Mouse (Mus musculus) central nervous system, embryonic 18 days (tissue): ENCODE results near the gene Hist1h2bm. TPM values are rescaled to one million over a fixed set of nuclear protein-coding genes. Genes with fewer than 3 reads are reported as not detected.

Experiments
- polyA plus RNA-seq: library from polyadenylated mRNA; depleted of rRNA; stranded (reverse); fragments of >200 nt; gene quantifications from 2 replicates; pipeline ENCODE4 v1.2.3, GENCODE M21; 2012; rRNA removed

Hist1h2bm gene
- 2.3 and 3.4 TPM in 2 replicates for polyA plus RNA-seq

DNA sequence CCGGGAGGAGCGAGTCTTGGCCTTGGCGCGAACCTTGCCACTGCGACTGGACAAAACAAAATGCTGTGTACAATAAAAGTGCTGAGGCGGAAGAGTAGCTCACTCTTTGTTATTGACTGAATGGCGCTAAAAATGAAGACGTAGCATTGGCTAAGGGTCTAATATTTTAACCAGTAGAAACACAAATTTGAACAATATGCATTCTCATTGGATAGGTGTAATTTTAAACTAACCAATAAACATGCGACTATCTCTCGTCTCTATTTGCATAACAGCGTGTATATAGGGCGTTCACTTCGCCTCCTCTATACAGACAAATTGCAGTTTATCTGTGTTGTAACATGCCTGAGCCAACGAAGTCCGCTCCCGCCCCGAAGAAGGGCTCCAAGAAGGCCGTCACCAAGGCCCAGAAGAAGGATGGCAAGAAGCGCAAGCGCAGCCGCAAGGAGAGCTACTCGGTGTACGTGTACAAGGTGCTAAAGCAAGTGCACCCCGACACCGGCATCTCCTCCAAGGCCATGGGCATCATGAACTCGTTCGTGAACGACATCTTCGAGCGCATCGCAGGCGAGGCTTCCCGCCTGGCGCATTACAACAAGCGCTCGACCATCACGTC is at the start of gene Hist1h2bm:
TSS of gene Hist1h2bm (plus strand) at position 288 of the 616 bp plus-strand sequence.

GRCm38 (mm10) chr13:21677305-21677704 is 44.5 kb upstream of the Hist1h2bm start, which contains the start of gene Olfr1360:
Gene Olfr1360, minus strand, starts transcription at chr13:21677405.

GRCm38 (mm10) chr13:21697811-21698210 is 24.0 kb upstream of the Hist1h2bm start, which contains the start of gene Olfr1359:
Gene Olfr1359, plus strand, starts transcription at chr13:21698111.

GRCm38 (mm10) chr13:21715864-21716539 is 5.8 kb upstream of the Hist1h2bm start, which contains the start of the genes Hist1h2bl and Hist1h2ai:
Gene Hist1h2bl, minus strand, starts transcription at chr13:21716143.
Gene Hist1h2ai, plus strand, starts transcription at chr13:21716422.

DNA sequence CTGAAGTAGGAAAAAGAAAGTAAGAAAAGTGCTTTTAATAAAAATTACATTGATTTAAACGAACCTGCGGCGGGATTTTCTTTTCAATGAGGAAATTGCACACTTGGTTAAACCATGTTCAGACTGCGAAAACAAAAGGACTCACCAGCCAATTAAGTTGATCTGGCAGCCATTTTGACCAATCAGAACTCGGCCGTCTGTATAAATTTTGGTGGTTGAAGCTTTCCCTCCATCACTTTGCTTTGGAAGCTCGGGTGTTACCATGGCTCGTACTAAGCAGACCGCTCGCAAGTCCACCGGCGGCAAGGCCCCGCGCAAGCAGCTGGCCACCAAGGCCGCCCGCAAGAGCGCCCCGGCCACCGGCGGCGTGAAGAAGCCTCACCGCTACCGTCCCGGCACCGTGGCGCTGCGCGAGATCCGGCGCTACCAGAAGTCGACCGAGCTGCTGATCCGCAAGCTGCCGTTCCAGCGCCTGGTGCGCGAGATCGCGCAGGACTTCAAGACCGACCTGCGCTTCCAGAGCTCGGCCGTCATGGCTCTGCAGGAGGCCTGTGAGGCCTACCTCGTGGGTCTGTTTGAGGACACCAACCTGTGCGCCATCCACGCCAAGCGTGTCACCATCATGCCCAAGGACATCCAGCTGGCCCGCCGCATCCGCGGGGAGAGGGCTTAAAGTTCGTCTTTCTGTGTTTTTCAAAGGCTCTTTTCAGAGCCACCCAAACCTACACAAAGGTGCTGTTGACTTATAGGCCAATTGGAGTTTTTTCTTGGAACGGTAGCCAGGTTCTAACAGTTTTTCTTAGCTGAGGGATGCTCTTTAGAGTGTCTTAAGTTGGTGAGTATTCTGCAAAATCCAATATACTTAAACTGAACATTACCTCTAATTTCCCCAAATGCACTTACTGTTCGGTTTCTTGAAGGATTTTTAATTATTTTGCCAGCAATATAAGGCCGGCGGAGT is 4.2 kb upstream of the Hist1h2bm start, which contains the start of gene Hist1h3h:
TSS of gene Hist1h3h (plus strand) at position 263 of the 961 bp plus-strand sequence.

GRCm38 (mm10) chr13:21734906-21735767 is 13.3 kb downstream of the Hist1h2bm start, which contains the start of gene Hist1h4j:
Gene Hist1h4j, plus strand, starts transcription at chr13:21735064.

DNA sequence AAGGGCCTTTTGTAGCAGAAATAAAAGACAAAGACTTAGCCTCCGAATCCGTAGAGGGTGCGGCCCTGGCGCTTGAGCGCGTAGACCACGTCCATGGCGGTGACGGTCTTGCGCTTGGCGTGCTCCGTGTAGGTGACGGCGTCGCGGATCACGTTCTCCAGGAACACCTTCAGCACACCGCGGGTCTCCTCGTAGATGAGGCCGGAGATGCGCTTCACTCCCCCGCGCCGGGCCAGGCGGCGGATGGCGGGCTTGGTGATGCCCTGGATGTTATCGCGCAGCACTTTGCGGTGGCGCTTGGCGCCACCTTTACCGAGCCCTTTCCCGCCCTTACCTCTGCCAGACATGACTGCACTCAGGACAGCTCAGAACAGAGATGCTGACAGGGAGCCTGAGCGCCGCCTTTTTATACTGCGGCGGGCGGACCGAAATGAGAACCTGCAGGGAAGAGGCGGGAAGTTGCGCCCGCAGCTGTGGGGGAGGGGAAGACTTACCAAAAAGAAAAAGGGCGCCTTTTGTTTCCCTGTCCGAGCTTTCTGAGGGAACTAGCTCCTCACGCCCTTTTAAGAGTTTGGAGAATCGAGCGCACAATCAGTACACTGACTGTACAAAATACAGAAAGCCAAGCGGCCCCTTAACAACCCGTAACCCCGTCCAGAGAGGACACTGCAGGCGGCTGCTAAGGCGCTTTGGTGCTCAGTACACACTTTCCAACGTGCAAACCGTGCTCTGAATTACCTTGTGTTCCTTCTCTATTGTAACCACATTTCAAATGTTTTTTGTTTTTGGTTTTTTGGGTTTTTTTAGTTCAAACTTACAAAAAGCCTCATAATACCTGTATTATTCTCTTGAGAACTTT is 28.5 kb downstream of the Hist1h2bm start, which contains the start of gene Hist1h4k:
TSS of gene Hist1h4k (minus strand) at position 347 of the 859 bp plus-strand sequence.

GRCm38 (mm10) chr13:21753524-21754285 is 31.9 kb downstream of the Hist1h2bm start, which contains the start of the genes Hist1h2ak and Hist1h2bn:
Gene Hist1h2ak, minus strand, starts transcription at chr13:21753827.
Gene Hist1h2bn, plus strand, starts transcription at chr13:21754123.

Other genes starting within 250 kb of the Hist1h2bm start
- gene Zkscan4, start 243.1 kb upstream of the Hist1h2bm start, polyA plus RNA-seq = 6.5 and 7.1 TPM in 2 replicates
- gene Gm10065, start 242.6 kb upstream of the Hist1h2bm start, polyA plus RNA-seq = not detected in 2 replicates
- gene AK157302, start 226.8 kb upstream of the Hist1h2bm start, polyA plus RNA-seq = 0.43 and 0.57 TPM in 2 replicates
- 3.5 and 11.8 TPM in 2 replicates for gene Gm11273, start 220.6 kb upstream of the Hist1h2bm start, polyA plus RNA-seq
- gene Zkscan8, start 190.9 kb upstream of the Hist1h2bm start, polyA plus RNA-seq = 7.2 and 7.3 TPM in 2 replicates
- not detected in 2 replicates for gene Olfr1366, start 179.2 kb upstream of the Hist1h2bm start, polyA plus RNA-seq
- gene Olfr1535, start 162.2 kb upstream of the Hist1h2bm start, polyA plus RNA-seq = not detected in 2 replicates
- not detected in 2 replicates for gene Olfr1364, start 140.3 kb upstream of the Hist1h2bm start, polyA plus RNA-seq
- gene Olfr1362, start 108.0 kb upstream of the Hist1h2bm start, polyA plus RNA-seq = not detected in 2 replicates
- not detected in 2 replicates for gene Olfr11, start 79.5 kb upstream of the Hist1h2bm start, polyA plus RNA-seq
- not detected in 2 replicates for gene Olfr1361, start 58.7 kb upstream of the Hist1h2bm start, polyA plus RNA-seq
- not detected in 2 replicates for gene Olfr1360, start 44.6 kb upstream of the Hist1h2bm start, polyA plus RNA-seq
- not detected in 2 replicates for gene Olfr1359, start 23.9 kb upstream of the Hist1h2bm start, polyA plus RNA-seq
- gene Hist1h2bl, start 5.9 kb upstream of the Hist1h2bm start, polyA plus RNA-seq = 1.0 and 1.4 TPM in 2 replicates
- 3.4 and 7.2 TPM in 2 replicates for gene Hist1h2ai, start 5.6 kb upstream of the Hist1h2bm start, polyA plus RNA-seq
- 7.7 and 8.9 TPM in 2 replicates for gene Hist1h3h, start 4.4 kb upstream of the Hist1h2bm start, polyA plus RNA-seq
- 4.5 TPM in 2 replicates for gene Hist1h4j, start 13.0 kb downstream of the Hist1h2bm start, polyA plus RNA-seq
- gene Hist1h4k, start 28.5 kb downstream of the Hist1h2bm start, polyA plus RNA-seq = 5.4 and 10.0 TPM in 2 replicates
- 4.8 and 5.9 TPM in 2 replicates for gene Hist1h2ak, start 31.8 kb downstream of the Hist1h2bm start, polyA plus RNA-seq
- 1.6 and 3.0 TPM in 2 replicates for gene Hist1h2bn, start 32.1 kb downstream of the Hist1h2bm start, polyA plus RNA-seq
- 0.70 and 1.2 TPM in 2 replicates for gene Hist1h1b, start 58.6 kb downstream of the Hist1h2bm start, polyA plus RNA-seq
- 6.0 and 8.7 TPM in 2 replicates for gene Hist1h3i, start 61.3 kb downstream of the Hist1h2bm start, polyA plus RNA-seq
- gene Hist1h2an, start 65.2 kb downstream of the Hist1h2bm start, polyA plus RNA-seq = 1.2 and 1.3 TPM in 2 replicates
- gene Hist1h2bp, start 65.4 kb downstream of the Hist1h2bm start, polyA plus RNA-seq = 0.28 and 0.64 TPM in 2 replicates
- gene Hist1h2bq, start 88.2 kb downstream of the Hist1h2bm start, polyA plus RNA-seq = 1.2 and 3.8 TPM in 2 replicates
- gene Hist1h2ao, start 88.4 kb downstream of the Hist1h2bm start, polyA plus RNA-seq = not detected in 2 replicates
- gene Hist1h4m, start 89.7 kb downstream of the Hist1h2bm start, polyA plus RNA-seq = not detected in 2 replicates
- 7.9 and 9.3 TPM in 2 replicates for gene Hist1h4n, start 110.2 kb downstream of the Hist1h2bm start, polyA plus RNA-seq
- gene Hist1h2ap, start 111.5 kb downstream of the Hist1h2bm start, polyA plus RNA-seq = 8.6 and 10.7 TPM in 2 replicates
- gene Hist1h2br, start 111.7 kb downstream of the Hist1h2bm start, polyA plus RNA-seq = 1.7 and 2.6 TPM in 2 replicates
- 12.3 and 13.4 TPM in 2 replicates for gene Zfp184, start 223.1 kb downstream of the Hist1h2bm start, polyA plus RNA-seq